Mouse (Mus musculus) neural tube, embryonic 11.5 days (tissue): ENCODE measurements around the gene Slc25a42. TPM values are rescaled to one million over a fixed set of nuclear protein-coding genes. Genes with fewer than 3 reads are reported as not detected.
A peak's percentile ranks its signal among the peaks of the same experiment; 100 is the strongest.

Experiments used
- ATAC-seq: fragments of 200-750 bp; cut with Nextera tagmentation; 2 replicates; pipeline ENCODE4 v1.8.0; 2017; ENCODE audit warnings: moderate number of reproducible peaks, mild to moderate bottlenecking, moderate TSS enrichment, moderate library complexity; ENCODE audit not compliant: insufficient read depth, low FRiP score, low TSS enrichment
- DNase-seq: peaks from one replicate; pipeline ENCODE4 v3.0.0-alpha.2; 2015; ENCODE audit warnings: low spot score
- H3K27ac ChIP-seq: fragments of 300-500 bp; sonication (generic); 2 replicates; pipeline ENCODE4 v1.5.1; 2014; ENCODE audit warnings: low read depth, mild to moderate bottlenecking, low read length
- H3K27me3 ChIP-seq: fragments of 300-500 bp; sonication (generic); 2 replicates; pipeline ENCODE4 v1.6.1; 2014; ENCODE audit warnings: mild to moderate bottlenecking, low read length, mixed read lengths; ENCODE audit not compliant: control insufficient read depth, insufficient read depth
- H3K36me3 ChIP-seq: fragments of 300-500 bp; sonication (generic); 2 replicates; pipeline ENCODE4 v1.6.1; 2014; ENCODE audit warnings: mild to moderate bottlenecking, low read length, moderate library complexity, mixed read lengths; ENCODE audit not compliant: control insufficient read depth, insufficient read depth
- H3K4me1 ChIP-seq: fragments of 300-500 bp; sonication (generic); 2 replicates; pipeline ENCODE4 v1.6.1; 2014; ENCODE audit warnings: low read length, mixed read lengths; ENCODE audit not compliant: control insufficient read depth, insufficient read depth
- H3K4me2 ChIP-seq: fragments of 300-500 bp; sonication (generic); 2 replicates; pipeline ENCODE4 v1.6.1; 2014; ENCODE audit warnings: low read depth, mild to moderate bottlenecking, moderate library complexity
- H3K4me3 ChIP-seq: fragments of 300-500 bp; sonication (generic); 2 replicates; pipeline ENCODE4 v1.5.1; 2014; ENCODE audit warnings: low read depth, low read length
- H3K9ac ChIP-seq: fragments of 300-500 bp; sonication (generic); 2 replicates; pipeline ENCODE4 v1.6.1; 2014; ENCODE audit warnings: mild to moderate bottlenecking, low read length
- H3K9me3 ChIP-seq: fragments of 300-500 bp; sonication (generic); 2 replicates; pipeline ENCODE4 v1.6.1; 2016; ENCODE audit warnings: low read length; ENCODE audit not compliant: control insufficient read depth
- WGBS: fragments of 180-500 bp; shearing (Covaris S2); extraction: QIAGEN DNeasy Blood & Tissue Kit; methylation state at CpG from one replicate; pipeline ENCODE4 v1.1.7; 2014; 5-methylcytosine and 5-hydroxymethylcytosine counted together
- polyA plus RNA-seq: library from polyadenylated mRNA; unstranded; fragments of >200 nt; fragmentation: Nextera tagmentation; extraction: Ambion mirVana; gene quantifications from 2 replicates; pipeline ENCODE4 v1.2.1, GENCODE M21; 2014

Gene Slc25a42
- polyA plus RNA-seq, 1 experiment from 2014 or later, result 2.4 TPM

DNA sequence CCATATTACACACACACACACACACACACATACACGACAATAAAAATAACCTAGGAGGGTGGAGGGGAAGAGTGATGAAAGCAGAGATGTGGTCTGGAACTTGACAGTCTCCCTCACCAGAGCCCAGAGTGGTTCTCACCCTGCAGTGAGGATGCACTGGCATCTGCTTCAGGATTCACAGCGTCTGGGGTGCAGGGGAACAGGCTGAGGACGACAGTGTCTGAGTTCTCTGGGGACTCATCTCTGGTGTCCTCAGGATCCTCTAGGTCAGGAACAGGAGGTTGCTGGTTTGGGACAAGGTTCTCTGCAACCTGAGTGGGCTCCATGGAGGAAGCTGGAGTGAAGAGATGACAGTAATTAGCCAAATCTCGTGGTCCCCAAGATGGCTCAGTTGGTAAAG lies 74.2 kb downstream of the Slc25a42 start:
- no peak for ATAC-seq
- peaks cover 9% of the 10 kb centered on the region for H3K36me3 ChIP-seq

DNA sequence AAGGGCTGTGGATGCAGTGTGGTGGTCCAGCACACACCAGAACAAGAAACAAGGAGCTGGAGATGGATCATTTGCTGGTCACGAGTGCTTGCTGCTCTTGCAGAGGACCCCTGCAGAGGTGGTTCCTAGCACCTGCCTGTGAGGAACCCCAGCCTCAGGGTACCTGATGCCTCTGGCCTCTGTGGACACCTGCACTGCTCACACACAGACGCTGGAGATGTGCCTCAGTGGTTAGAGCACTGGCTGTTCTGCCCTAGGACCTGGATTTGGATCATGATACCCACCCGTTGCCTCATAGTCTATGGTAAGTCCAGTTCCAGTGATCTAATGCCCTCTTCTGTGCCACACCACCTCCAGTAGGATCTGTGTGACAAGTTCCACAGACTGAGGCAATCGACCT lies 75.5 kb downstream of the Slc25a42 start:
- DNase-seq (no peak), ATAC-seq (no peak)
- Histone ChIP-seq H3K27ac (no peak overlapping the region), H3K4me3 (no peak overlapping the region), H3K4me2 (no peak overlapping the region), H3K27me3 (no peaks in the 10 kb centered on the region), H3K4me1 (peaks cover 13% of the 10 kb centered on the region), H3K9ac (no peak overlapping the region), H3K36me3 (peaks cover 9% of the 10 kb centered on the region), H3K9me3 (no peaks in the 10 kb centered on the region)
- 88% methylated on average over 4 of the region's 4 CpGs for WGBS

More for the DNA sequence above, 74.2 kb downstream of the Slc25a42 start:
- Histone ChIP-seq H3K4me3 (peak overlapping the region; percentile 72; the same call in 1 of the 2 replicates), H3K9me3 (no peaks in the 10 kb centered on the region), H3K4me1 (peaks cover 12% of the 10 kb centered on the region), H3K27ac (no peak overlapping the region), H3K4me2 (no peak overlapping the region), H3K9ac (no peak overlapping the region; the same call in 1 of the 2 replicates), H3K27me3 (no peaks in the 10 kb centered on the region)
- DNase-seq, result no peak
- WGBS, result 77% methylated on average over 4 of the region's 4 CpGs

DNA sequence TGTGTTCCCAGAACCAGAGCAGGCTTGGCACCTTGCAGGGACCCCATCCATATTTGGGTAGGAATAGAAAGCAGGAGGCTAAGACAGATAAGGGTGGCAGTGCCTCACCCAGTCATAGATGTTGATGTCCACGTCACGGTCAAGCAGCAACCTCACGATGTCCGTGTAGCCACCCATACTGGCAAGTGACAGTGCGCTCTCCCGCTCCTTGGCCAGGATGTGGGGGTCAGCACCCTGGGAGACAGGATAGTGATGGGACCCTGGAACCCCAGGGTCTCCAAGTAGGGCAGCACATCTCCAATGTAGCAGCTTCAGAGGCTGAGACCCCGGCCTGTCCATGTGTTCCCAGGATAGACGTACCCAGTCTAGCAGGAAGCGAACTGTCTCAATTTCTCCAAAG lies 77.2 kb downstream of the Slc25a42 start:
- Histone ChIP-seq H3K27me3 (no peaks in the 10 kb centered on the region), H3K27ac (no peak overlapping the region), H3K36me3 (peaks cover 9% of the 10 kb centered on the region), H3K9me3 (no peaks in the 10 kb centered on the region), H3K9ac (no peak overlapping the region), H3K4me2 (no peak overlapping the region), H3K4me1 (peaks cover 7% of the 10 kb centered on the region), H3K4me3 (no peak overlapping the region)
- ATAC-seq (no peak), DNase-seq (no peak)
- WGBS, result 95% methylated on average over 9 of the region's 9 CpGs

Other genes starting within 250 kb of the Slc25a42 start
- 80.7 and 92.7 TPM in 2 replicates for gene Gatad2a, start 215.9 kb downstream of the Slc25a42 start, polyA plus RNA-seq
- 57.3 and 62.1 TPM in 2 replicates for gene Mau2, start 169.6 kb downstream of the Slc25a42 start, polyA plus RNA-seq
- gene Sugp1, start 169.5 kb downstream of the Slc25a42 start, polyA plus RNA-seq, result 39.2 and 39.5 TPM in 2 replicates
- 0.53 and 1.3 TPM in 2 replicates for gene Tm6sf2, start 139.4 kb downstream of the Slc25a42 start, polyA plus RNA-seq
- 0.21 and 0.27 TPM in 2 replicates for gene Hapln4, start 128.8 kb downstream of the Slc25a42 start, polyA plus RNA-seq
- gene Ncan, start 91.4 kb downstream of the Slc25a42 start, polyA plus RNA-seq, result 55.8 and 59.7 TPM in 2 replicates
- gene Nr2c2ap, start 81.0 kb downstream of the Slc25a42 start, polyA plus RNA-seq, result 18.9 and 20.6 TPM in 2 replicates
- gene Rfxank, start 73.2 kb downstream of the Slc25a42 start, polyA plus RNA-seq, result 13.0 and 13.3 TPM in 2 replicates
- gene Borcs8, start 72.8 kb downstream of the Slc25a42 start, polyA plus RNA-seq, result 52.1 and 52.2 TPM in 2 replicates
- 0.39 and 0.58 TPM in 2 replicates for gene Mef2b, start 72.6 kb downstream of the Slc25a42 start, polyA plus RNA-seq
- gene Tmem161a, start 39.9 kb downstream of the Slc25a42 start, polyA plus RNA-seq, result 36.4 and 36.8 TPM in 2 replicates
- 48.3 and 50.6 TPM in 2 replicates for gene Sugp2, start 21.9 kb upstream of the Slc25a42 start, polyA plus RNA-seq
- 37.9 and 43.2 TPM in 2 replicates for gene Armc6, start 22.2 kb upstream of the Slc25a42 start, polyA plus RNA-seq
- 77.7 and 80.4 TPM in 2 replicates for gene Homer3, start 70.5 kb upstream of the Slc25a42 start, polyA plus RNA-seq
- 51.4 and 55.2 TPM in 2 replicates for gene Ddx49, start 90.2 kb upstream of the Slc25a42 start, polyA plus RNA-seq
- gene Cope, start 90.2 kb upstream of the Slc25a42 start, polyA plus RNA-seq, result 272 and 283 TPM in 2 replicates
- 6.8 and 6.9 TPM in 2 replicates for gene Cers1, start 103.5 kb upstream of the Slc25a42 start, polyA plus RNA-seq
- 0.93 and 1.5 TPM in 2 replicates for gene Gdf1, start 117.5 kb upstream of the Slc25a42 start, polyA plus RNA-seq
- 24.0 and 24.1 TPM in 2 replicates for gene Upf1, start 141.0 kb upstream of the Slc25a42 start, polyA plus RNA-seq
- gene Comp, start 161.3 kb upstream of the Slc25a42 start, polyA plus RNA-seq, result 0.16 and 0.32 TPM in 2 replicates
- gene Crtc1, start 227.3 kb upstream of the Slc25a42 start, polyA plus RNA-seq, result 16.1 and 17.9 TPM in 2 replicates